Mouse (Mus musculus) heart, postnatal 0 days (tissue): ENCODE measurements around the gene Efcab6.

Experiments
- CTCF ChIP-seq: IDR thresholded peaks from 2 replicates; pipeline ENCODE4 v1.5.1; 2016; ENCODE audit warnings: antibody characterized with exemption, control low read depth, low read depth
- EP300 ChIP-seq: IDR thresholded peaks from 2 replicates; pipeline ENCODE4 v1.6.1; 2016; ENCODE audit warnings: antibody characterized with exemption, low read depth

DNA sequence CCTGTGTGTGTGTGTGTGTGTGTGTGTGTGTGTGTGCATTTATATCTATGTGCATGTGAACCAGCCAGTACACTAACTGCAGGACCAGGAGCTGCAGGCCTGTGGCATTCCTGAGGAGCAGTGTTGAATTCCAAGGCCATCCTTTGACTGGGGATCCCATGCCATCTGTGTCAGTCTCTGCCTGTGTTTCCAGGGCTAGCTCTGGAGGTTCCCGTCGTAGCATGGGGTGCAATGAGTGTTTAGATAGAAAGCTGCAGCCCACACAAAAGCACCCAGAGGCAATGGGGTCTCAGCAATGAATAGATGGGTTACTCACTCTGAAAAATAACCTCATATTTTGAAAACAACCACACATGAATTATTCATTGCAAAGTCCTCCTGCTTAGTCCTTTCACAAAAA, 126.7 kb downstream of the Efcab6 start:
- no peak for TF ChIP-seq CTCF
- no peak for TF ChIP-seq EP300
